Mouse (Mus musculus): ENCODE results near the gene Grhl1.
"Not testable (repeated sequence)": the region's sequence is repeated elsewhere in the genome, so short reads cannot be mapped to it uniquely, and the experiment has no call there.

Grhl1 gene

DNA sequence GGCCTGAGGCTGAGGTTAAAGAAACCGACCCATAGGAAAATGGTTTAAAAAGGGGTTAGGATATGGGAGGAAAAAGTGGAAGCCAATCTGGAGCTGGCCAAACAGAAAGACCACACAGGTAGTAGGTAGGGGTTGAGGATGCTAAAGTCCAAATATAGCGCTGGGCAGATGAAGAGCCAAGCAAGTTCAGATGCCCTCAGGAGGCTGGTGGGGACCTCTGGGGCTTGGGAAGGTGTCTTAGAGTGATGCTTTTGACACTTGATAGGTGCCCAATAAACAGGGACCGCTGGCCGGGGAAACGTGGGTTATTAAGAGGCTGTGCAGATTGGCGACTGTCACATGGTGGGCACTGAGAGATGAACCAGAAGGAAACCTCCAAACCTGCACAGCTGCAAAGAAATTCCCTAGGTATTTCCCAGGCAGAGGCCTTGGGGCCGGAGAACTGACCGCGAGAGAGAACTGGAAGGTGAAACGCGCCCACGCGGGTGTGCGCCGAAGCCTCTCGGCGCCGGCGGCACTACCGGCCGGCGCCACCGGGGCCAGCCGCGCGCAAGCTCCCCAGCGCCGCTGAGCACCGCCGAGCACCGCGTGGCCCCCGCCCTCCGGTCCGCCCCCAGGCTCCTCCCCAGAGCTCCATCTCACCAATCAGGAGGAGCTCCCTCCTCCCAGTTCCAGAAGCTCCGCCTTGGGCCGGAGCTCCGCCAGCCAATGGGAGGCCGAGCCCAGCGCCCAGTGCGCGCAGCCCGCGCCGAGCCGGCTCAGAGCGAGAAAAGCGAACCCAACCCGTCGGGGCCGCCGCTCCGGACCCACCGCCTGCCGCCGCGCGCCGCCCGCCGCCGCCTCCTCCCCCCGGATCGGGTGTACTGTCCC is at the start of gene Grhl1:
Grhl1 (plus strand) TSS at position 761 of the 870 bp plus-strand sequence.
- DNase-seq = peak; percentile 93 to 95

DNA sequence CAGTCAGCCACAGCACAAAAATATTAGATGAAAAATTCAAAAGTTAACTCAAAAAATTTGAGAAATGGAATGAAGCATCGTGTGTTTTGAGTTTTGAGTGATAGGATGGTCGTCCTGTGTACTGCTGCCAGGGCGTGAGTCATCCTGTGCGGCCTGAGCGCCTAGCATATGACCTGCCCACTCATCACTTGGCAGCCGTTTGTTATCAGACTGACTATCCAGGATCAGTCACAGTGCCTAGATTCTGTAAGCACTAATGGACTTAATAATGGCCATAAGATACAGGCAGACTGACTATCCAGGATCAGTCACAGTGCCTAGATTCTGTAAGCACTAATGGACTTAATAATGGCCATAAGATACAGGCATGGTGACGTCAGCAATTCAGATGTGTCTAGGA is 47.0 kb upstream of the Grhl1 start:
- not testable (repeated sequence) for DNase-seq

DNA sequence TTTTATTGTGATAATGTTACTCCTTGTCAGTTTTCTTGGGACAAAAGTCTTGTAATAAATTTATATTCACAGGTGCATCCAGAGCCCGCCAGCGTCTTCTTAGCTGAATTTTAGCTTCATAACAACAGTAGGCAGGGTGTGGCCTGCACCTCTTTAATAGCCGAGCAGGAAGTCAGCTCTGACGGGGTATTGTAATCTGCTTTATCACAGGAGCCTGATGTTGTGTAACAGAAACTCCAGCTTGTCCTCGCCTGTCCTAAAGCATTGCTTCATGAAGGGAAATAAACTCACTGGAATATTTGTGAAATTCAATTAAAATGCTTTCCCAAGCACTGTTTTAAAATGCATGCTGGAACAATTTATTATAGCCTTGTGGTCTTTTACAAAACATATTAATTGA is 35.7 kb upstream of the Grhl1 start:
- DNase-seq = no peak

DNA sequence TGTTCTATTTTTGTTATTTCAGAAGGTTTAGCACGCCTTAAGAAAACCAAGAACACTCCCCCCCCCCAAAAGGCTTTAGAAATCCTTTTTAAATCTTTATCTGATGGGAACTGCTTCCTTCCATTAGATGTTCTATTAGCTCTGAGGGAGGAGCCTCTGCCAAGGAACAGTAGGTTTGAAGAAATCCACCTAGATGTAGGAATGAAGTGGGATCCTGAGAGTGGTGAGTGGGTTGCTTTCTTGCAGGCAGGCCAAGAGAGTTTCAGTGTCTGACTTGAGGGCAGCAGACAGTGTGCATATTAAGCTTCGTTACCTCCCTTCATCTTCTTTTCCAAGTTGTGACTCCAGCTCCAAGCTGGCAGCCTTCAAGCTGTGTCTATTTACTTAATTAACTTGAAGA is 34.9 kb upstream of the Grhl1 start:
- DNase-seq = no peak

DNA sequence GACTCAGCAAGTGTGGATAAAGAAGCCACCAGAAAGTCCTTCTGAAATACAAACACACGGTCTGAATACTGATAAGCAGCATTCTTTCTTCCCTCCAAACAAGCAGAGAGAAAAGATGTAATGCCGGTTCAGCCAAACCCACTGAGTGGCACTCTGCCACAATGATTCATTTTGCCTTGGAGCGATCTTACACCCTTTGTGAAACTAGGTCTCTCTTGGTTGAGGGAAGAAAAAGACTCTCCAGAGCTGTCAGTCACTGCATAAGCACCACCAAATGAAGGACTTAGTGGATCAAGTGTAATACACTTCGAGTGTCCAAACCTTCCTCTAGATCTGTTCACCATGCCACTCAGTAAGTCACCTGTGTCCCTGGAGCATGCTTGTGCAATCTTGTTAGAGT is 34.1 kb upstream of the Grhl1 start:
- no peak for DNase-seq

DNA sequence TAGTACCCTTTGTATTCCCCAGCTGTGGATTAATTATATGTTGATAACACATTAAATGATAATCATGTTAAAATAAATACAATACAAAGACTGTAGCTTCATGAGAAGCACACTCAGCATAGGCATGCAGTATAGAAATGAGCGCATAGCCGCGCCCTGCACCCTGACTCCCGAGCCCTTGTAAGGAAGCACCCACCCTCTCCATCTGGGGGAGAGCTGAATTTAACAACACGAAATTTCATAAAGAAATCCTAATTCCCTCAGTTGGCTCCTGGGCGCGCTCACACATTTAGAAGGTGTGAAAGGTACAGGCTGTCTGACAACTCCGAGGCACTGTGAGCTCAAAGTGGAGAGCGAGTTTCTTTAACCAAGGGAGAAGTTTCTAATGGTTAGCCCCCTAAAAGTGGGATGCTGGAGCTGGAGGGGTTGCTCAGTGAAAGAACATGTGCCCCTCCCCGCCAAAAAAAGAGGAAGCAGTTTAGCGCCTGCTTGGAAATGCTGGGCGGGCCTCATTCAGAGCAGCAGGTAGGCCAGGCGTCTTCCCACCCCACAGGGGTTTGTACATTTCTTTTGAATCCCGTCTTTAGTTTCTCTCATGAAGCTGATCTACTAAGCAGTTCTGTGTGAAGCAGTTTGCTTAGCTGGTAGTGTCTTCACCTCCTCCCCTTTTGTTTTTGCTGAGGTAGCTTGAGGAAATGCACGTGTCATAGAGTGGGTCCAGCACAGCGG is 30.5 kb upstream of the Grhl1 start:
- no peak for DNase-seq

DNA sequence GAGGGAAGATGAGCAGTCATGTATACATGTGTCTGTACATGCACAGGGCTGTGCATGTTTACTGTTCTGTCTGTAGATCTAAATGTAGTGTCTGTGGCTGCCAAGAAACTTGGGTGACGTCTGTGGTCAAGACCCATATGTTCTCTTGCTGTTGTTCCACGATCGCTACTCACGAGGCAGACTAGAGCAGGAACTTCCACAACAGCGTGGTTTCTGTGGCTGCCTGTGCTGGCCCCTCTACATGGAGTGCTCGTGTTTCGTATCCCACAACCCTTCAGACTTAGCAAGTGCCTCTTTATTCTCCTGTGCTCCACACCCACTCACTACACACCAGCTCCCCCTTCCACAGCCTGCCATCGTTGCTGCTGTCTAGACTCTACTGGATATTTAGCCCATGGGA is 24.4 kb upstream of the Grhl1 start:
- no peak for DNase-seq

DNA sequence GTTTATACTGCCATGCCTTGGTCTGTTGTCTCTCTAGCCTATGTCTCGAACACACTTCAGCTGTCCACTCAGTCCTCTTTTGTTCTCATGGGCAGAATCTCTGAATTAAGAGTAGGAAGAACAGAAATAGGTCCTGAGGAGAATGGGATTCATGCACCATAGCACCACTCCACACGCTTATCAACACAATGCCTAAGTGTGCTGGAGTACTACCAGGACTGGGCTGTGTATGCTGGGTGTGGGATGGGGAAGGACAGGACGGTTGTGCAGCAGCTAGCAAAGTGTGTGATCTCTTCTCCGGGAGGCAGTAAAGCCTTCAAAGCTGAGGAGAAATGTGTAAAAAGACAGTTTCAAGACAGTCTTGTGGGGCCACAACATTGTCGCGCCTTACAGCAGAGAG is 23.2 kb upstream of the Grhl1 start:
- DNase-seq = no peak

DNA sequence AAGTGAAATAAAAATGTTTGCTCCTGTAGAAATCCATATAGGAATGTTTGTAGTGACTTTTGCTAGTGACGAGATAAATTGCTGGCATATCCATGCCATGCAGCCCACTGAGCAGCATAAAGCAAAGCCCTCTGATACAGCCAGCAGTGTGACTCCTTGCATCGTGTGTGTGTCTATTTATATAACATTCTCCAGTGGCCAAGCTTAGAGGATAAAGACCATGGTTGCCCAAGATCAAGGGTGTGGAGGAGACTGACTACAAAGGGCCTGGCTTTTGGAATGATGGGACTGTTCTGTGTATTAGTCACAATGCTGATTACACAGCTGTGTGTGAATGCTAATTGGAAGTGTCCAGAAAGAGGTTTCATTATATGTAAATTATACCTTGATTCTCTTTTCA is 19.6 kb upstream of the Grhl1 start:
- DNase-seq = no peak

DNA sequence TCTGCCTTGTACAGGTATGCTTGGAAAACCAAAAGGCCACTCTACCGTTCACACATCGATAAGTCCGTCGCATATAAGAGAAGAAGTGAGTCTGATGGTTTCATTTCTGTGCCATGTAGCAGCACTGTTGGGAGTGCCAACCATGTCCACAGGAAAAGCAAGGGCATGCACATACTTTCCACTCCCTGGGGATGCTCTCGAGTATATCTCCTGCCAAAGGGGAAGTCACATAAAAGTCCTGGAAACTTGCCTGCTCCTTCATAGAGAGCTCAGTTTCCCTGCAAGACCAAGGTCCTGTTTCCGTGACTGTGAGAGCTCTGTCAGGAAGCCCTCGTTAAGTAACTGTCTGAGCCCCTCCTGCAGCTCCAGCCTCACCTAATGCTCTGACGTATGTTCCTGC is 16.1 kb upstream of the Grhl1 start:
- DNase-seq = no peak

DNA sequence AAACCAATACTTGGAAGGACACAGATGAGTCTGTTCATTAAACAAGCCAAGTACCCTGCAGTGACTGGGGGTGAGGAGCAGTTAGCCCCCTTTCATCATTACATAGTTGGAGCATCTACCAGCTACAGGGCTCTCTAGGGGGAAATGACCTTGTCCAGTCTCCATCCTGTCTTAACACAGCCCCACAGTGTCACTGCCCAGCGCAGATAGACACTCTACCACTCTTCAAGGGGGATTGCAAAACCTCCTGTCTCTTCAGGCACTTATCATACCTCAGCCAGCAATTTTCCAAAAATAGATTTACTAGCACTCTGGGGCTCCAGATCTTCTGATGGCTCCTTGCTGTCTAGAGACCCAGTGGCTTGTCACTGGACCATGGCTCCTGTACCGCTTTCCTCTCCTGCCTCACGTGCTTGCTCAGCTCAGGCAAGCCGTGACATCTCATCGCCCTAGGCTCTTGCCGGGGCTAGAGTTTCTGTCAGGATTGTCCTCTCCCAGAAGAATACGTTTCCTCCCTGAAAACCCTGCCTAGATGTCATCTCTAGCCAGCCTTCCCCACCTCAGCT is 8.6 kb upstream of the Grhl1 start:
- DNase-seq = no peak

DNA sequence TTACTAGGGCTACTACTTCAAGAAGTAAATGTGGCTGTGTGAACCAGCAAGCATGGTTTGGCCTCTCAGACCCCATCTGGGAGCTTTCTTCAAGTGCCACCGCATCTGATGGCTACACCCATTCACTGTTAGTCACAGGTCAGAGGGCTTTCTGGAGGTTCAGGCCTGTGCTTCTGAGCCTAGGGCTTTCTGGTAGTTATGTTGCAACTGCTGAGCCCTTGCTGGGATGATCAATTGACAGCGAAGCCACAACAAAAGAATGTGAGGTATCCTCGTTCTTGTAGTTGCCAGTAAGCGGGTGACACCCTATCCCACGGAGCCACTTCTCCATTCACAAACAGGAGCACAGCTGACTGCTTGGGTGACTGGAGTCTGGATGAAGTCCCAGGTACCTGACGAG is 6.8 kb upstream of the Grhl1 start:
- DNase-seq = no peak

DNA sequence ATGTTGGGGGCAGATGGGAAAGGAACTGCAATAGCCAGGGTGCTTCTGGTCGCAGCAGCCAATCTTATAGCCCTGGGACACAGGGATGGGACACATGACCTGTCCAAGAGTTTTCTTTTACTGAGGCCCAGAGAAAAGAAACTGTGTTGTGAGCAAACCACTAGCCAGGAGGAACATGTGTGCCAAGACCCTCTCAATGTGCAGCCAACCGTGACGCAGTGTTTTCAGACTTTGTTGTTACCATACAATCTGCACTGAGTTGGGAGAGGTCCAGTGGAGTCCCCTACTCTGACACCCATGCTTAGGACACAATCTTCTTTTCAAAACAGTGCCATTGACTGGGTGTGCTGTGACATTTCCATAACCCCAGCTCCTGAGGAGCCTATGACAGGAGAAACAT is 4.5 kb upstream of the Grhl1 start:
- no peak for DNase-seq

DNA sequence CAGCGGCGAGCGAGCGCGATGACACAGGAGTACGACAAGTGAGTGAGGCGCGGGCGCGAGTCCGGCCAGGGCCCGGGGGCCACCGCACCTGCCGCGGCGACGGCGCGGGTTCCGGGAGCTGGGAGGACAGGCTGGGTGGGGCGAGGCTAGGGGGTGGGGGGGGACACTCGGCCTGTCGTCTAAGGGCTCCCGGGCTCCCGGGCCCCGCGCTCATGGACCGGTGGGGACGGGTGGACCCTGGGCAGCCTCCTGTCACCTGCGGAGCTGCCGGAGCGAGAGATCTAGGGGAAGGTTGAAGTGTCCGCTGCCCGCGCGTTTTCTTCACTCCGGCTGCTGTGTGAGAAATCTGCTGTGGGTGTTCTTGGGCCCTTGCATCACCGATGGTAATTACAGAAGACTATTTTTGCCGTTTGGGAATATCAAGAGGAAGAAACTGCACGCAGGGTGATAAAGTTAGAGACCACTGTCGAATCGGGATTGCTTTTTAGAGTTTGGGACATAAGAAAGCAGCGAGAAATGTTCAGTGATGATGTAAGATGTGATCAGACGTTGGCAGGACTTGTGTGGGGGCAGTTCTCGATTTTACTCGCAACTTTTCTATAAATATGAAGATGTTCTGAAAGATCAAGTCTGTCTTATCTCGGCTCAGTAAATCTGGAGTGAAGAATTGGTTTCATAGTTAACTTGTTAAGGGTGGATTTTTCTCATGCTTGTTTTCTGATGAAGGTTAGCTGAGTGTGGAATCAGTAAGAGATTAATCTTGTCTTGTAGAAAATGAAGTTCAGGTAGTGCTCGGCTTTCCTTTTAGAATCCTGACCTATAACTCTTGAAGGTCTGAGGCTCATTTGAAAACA is 565 bp downstream of the Grhl1 start:
- DNase-seq = no peak

DNA sequence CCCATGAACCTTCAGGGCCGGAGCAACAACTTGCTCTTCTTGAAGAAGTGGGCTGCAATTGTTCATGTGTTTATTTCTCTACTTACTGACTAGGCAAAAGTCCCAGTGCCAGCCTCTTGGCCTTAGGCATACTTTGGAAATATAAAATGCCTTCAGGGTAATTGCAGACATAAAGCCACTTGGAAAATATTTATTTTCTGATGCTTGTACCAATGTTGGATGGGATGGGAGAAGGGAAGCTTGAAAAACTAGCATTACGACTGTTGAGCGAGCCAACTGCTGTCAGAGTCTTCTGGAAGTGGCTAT is 1.1 kb downstream of the Grhl1 start:
- DNase-seq = no peak

DNA sequence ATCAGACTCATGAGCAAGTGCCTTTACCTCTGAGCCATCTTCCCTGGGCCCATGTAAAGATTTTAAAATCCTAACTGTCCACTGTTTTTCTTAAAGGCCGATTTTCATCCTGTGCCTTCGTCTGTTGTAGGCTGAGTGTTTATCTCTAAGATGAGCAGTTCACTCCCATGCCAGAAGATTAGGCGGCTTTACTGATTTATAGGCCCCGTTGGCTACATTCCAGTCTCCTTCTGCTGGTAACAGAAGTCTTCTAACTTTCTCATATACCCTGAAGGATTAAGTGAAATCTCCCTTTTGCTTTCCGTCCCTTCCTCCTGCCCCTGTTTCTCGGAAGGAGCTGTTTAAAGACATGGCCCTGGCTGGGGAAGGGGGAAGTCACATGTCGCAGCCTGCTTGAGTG is 2.8 kb downstream of the Grhl1 start:
- DNase-seq = no peak

DNA sequence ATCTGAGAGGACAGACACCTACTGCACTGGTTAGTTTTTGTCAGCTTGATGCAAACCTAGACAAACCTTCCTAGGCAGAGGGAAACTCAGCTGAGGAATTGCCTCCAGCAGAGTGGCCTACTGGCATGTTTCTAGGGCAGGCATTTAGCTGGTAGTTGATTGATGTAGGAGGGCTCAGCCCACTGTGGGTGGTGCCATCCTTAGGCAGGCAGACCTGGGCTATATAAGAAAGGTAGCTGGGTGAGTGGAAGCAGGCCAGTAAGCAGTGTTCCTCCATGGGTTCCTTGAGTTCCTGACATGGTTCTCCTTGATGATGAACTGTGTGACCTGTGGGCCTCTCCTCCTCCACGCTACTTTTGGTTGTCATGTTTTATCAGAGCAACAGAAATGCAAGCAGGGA is 8.4 kb downstream of the Grhl1 start:
- no peak for DNase-seq

DNA sequence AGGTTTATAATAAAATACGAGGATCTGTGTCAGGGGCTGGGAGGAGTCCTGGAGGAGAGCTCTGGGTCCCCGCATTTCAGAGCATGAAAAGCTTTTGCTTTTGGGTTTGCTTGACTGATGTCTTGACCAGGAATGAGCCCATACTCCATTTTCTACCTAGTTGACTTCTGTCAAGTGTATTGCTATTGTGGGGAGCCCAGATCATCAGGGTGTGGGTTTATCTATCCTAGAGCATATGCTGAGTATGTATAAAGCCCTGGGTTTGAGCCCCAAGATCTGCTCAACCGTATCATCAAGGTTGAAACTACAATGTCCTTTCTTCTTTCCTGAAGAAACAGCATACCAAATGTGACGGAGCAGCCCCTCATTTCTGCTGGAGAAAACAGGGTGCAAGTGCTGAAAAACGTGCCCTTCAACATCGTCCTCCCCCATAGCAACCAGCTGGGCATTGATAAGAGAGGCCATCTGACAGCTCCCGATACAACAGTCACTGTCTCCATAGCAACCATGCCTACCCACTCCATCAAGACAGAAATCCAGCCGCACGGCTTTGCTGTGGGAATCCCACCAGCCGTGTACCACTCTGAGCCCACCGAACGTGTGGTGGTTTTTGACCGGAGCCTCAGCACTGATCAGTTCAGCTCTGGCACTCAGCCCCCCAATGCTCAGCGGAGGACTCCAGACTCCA is 9.1 kb downstream of the Grhl1 start:
- no peak for DNase-seq

DNA sequence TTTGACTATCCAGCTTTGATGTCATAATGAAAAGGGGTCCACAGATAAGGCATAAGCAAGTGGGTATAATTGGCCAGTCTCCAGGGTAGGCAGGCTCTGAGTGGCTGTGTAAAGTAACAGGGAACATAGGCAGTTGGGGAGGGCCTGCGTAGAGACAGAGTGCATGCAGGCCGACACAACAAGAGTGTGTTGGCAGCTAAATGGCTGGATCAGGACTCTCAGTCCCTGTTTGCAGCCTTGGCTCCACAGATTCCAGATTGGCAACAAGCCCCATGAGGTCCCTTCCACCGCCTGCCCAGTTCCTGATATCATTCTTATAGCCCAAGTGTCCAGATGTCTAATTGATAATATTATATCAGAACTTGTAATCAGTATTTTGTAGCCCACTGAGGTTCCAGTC is 11.6 kb downstream of the Grhl1 start:
- DNase-seq = no peak

DNA sequence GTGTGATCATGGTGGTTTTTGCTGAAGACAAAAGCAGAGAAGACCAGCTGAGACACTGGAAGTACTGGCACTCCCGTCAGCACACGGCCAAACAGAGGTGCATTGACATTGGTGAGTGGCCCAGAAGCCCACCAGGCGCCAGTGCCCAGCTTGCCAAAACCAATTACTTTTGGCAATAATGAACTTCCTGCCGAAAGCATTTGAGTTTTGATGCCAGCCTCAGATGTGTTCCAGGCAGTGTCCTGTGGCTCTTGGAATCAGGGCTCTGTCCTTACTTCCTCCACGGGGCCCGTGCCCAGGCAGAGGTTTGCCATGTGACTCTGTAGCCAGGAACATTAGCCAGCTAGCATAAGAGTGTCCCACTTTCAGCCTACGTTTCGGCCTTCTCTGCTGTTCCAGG is 12.8 kb downstream of the Grhl1 start:
- DNase-seq = no peak

DNA sequence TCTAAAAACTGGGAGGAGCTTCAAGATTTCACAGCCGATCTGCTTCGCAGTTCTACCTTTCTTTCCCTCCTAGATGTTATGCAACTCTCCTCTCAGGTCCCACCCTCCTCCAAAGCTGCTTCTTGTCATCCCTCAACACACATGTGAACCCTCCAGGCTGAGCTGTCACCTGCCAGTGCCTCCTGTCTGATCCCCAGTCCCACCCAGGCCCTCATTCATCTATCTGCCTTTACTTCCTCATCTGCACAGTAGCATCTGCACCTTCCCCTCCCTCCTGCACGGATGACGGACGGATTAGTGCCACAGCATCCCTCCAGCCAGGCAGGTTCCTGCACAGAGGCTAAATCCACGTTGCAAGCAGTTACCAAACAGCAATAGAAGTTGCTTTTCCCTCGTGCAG is 14.1 kb downstream of the Grhl1 start:
- DNase-seq = no peak

DNA sequence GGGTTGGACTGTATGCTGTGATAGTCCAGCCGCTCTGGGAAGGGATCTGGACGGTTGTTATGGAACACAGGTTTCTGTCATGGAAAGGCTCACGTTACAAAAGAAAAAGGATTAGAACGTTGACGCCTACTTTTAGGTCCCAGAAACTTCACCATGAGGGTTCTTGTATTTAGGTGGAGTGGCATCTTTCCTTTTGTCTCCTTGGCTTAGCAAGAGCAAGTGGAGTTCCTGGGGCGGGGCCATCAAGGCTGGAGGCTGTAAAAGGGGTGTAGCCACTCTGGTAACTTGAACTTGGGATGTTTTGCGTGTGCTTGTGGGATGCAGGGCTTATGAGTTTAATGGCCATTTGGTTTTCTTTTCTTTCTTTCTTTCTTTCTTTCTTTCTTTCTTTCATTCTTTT is 18.3 kb downstream of the Grhl1 start:
- DNase-seq = no peak

DNA sequence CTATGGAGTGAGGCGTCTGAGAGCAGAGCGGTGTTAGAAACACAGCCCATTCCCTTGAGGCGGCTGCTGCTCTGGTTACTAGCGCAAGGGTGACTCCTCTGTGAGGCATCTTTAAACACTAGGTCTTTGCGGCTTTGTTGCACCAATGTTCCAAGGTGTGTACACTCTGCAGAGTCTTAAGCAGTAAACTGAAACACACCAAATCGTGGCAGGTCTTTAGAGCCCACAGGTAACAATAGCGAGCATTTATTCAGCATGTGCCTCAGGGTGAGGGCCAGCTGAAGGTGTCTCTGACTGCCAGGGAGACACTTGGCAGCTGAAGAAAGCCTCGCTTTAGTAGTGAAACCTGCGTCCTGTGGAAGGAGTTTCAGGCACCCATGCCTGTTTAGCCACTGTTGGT is 20.0 kb downstream of the Grhl1 start:
- no peak for DNase-seq
